Mouse (Mus musculus) spleen, adult 2 months (tissue): Measurements from ENCODE around the gene Apold1.

Experiments
- CTCF ChIP-seq: fragments of 200-500 bp; IDR thresholded peaks from 2 replicates; pipeline ENCODE4 v1.5.1; 2011; ENCODE audit warnings: mild to moderate bottlenecking, inconsistent platforms; ENCODE audit not compliant: insufficient read depth, insufficient read length, insufficient replicate concordance; ENCODE audit errors: extremely low read depth
- POLR2A ChIP-seq: fragments of 200-500 bp; IDR thresholded peaks from 2 replicates; pipeline ENCODE4 v1.6.1; 2011; ENCODE audit warnings: low read depth, low read length, inconsistent platforms

DNA sequence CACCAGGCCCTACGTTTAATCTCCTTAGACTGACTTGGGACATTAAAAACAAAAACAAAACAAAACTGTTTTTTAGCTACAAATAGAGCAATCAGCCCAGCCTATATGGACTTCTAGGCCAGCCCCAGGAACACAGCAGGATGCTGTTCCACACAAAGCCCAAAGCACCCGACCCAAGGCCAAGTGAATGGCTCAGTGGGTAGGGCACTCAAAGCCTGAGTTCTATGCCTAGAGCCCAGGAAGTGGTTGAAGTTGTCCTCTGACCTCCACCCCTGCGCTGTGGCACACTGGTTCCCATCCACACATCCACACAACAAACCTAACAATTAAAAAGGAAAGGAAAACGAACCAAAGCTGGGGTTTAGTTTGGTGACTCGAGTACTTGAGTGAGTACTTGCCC lies 20.2 kb upstream of the Apold1 start:
- no peak for TF ChIP-seq POLR2A
- no peak for TF ChIP-seq CTCF
